In the genomic region with DNA sequence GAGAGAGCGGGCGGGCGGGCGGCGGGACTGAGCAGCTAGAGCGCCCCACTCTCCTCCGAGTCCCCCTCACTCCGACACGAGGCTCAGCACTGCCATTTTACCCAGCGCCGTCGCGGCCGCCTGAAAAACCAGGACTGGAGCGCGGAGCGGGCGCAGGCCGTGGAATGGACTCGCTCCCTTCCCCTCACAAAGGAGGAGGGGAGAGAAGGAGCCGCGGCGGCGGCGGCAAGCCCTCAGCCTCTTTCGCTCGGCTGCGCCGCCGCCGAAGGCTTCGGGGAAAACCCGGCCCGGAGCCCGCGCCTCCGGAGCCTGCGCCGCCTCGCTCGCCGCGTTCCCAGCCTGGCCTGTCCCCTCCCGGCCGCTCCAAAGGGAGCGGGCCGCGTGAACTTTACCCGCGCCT, we compare ENCODE assay signal across 8 mouse cellular contexts. TPM values are rescaled to one million over a fixed set of nuclear protein-coding genes. Genes with fewer than 3 reads are reported as not detected.
DNase-seq lines count a peak whose midpoint lies in the region; ATAC-seq and TF ChIP-seq lines count a peak whose summit lies in the region.

No protein-coding gene starts in this region.

- peaks cover 5 to 16% of the 10 kb centered on the region in 2 experiments; a peak in 3 of 4 replicates for H3K4me1 ChIP-seq in MEL (ENCODE audit: control insufficient read depth in 1 of 2, insufficient read depth in 2 of 2, low read length in 2 of 2)
- H3K4me1 ChIP-seq in forebrain, embryonic 16.5 days (replicated peaks; ENCODE audit: control insufficient read depth, insufficient read depth, low read length), result peaks cover 40% of the 10 kb centered on the region
- H3K4me1 ChIP-seq in neural tube, embryonic 15.5 days, result peaks cover 39% of the 10 kb centered on the region

- peak; percentile 81 for ATAC-seq in forebrain, embryonic 16.5 days
- peak; percentile 84 for ATAC-seq in neural tube, embryonic 15.5 days (ENCODE audit: low FRiP score)

- no peak for TF ChIP-seq CTCF in MEL (IDR thresholded peaks at IDR 0.05 in 2 of 3, conservative IDR thresholded peaks at IDR 0.05 in 1 of 3; ENCODE audit: control insufficient read depth in 1 of 3, insufficient read depth in 1 of 3, low read depth in 2 of 3, low read length in 3 of 3, poor library complexity in 1 of 3, severe bottlenecking in 1 of 3)

- peak; percentile 95 for DNase-seq in MEL (ENCODE audit: low read depth, low spot score)
- peak; percentile 96 to 99 for DNase-seq in cerebellum, adult 18-20 months
- DNase-seq in heart, postnatal 36 days, result peak; percentile 100
- peak; percentile 99 to 100 for DNase-seq in layer of hippocampus, adult 18-20 months (ENCODE audit: low spot score in 2 of 2)
- DNase-seq in lung, adult 18-20 months, result peak; percentile 98
- peak; percentile 98 for DNase-seq in testis, postnatal 10 days (ENCODE audit: low spot score)

- intact Hi-C loops in heart, postnatal 36 days (cut with DNase I), result loop anchor here (1.0 kb wide), 2 partner anchors 59 to 83 kb away; no protein-coding TSS in a partner anchor

- no peak for TF ChIP-seq EP300 in MEL (IDR thresholded peaks at IDR 0.05; ENCODE audit: low read depth in 1 of 2, low read length in 2 of 2)

- H3K27ac ChIP-seq in MEL (ENCODE audit: control insufficient read depth, low read depth, low read length), result peak overlapping the region; percentile 99
- peak overlapping the region; percentile 98 for H3K27ac ChIP-seq in forebrain, embryonic 16.5 days (ENCODE audit: low read length)
- peak overlapping the region; percentile 100 for H3K27ac ChIP-seq in neural tube, embryonic 15.5 days (replicated peaks)

- H3K9ac ChIP-seq in MEL (ENCODE audit: control insufficient read depth, low read depth, low read length, poor library complexity, severe bottlenecking), result peak overlapping the region; percentile 91
- peak overlapping the region; percentile 100 for H3K9ac ChIP-seq in forebrain, embryonic 16.5 days (replicated peaks; ENCODE audit: low read depth, low read length)
- H3K9ac ChIP-seq in neural tube, embryonic 15.5 days (replicated peaks), result peak overlapping the region; percentile 100

- no peaks in the 10 kb centered on the region for H3K9me3 ChIP-seq in MEL (replicated peaks; ENCODE audit: insufficient read depth, low read length)
- H3K9me3 ChIP-seq in forebrain, embryonic 16.5 days (ENCODE audit: control insufficient read depth, low read length), result no peaks in the 10 kb centered on the region
- no peaks in the 10 kb centered on the region for H3K9me3 ChIP-seq in neural tube, embryonic 15.5 days (replicated peaks)

- no peak for TF ChIP-seq RAD21 in MEL (IDR thresholded peaks at IDR 0.05; ENCODE audit: low read depth, low read length)

- H3K79me2 ChIP-seq in MEL (ENCODE audit: control insufficient read depth, insufficient read depth, low read length, poor library complexity), result peaks cover 68% of the 10 kb centered on the region

- peak overlapping the region; percentile 45 to 54 for H3K4me3 ChIP-seq in MEL (ENCODE audit: control insufficient read depth in 1 of 2, insufficient read depth in 1 of 2, low read depth in 2 of 2, low read length in 2 of 2)
- H3K4me3 ChIP-seq in forebrain, embryonic 16.5 days (replicated peaks; ENCODE audit: low read length), result peak overlapping the region; percentile 89
- peak overlapping the region; percentile 96 for H3K4me3 ChIP-seq in neural tube, embryonic 15.5 days (replicated peaks)

- H3K4me2 ChIP-seq in forebrain, embryonic 16.5 days (ENCODE audit: low read length), result peak overlapping the region; percentile 85
- peak overlapping the region; percentile 94 for H3K4me2 ChIP-seq in neural tube, embryonic 15.5 days

- peak; percentile 36 to 60; a peak in 1 of 4 replicates for TF ChIP-seq POLR2A in MEL (IDR thresholded peaks at IDR 0.05; ENCODE audit: control insufficient read depth in 1 of 2, insufficient read depth in 1 of 2, low read depth in 1 of 2, low read length in 2 of 2, poor library complexity in 1 of 2)

- H3K27me3 ChIP-seq in MEL (ENCODE audit: control insufficient read depth in 1 of 2, insufficient read depth in 2 of 2, low read length in 2 of 2), result no peaks in the 10 kb centered on the region
- H3K27me3 ChIP-seq in forebrain, embryonic 16.5 days (replicated peaks; ENCODE audit: control insufficient read depth, insufficient read depth, low read length), result no peaks in the 10 kb centered on the region
- H3K27me3 ChIP-seq in neural tube, embryonic 15.5 days (replicated peaks), result no peaks in the 10 kb centered on the region

- under 1% methylated on average over 44 of the region's 50 CpGs for WGBS in forebrain, embryonic 16.5 days
- WGBS in neural tube, embryonic 15.5 days, result under 1% methylated on average over 42 of the region's 50 CpGs

- peaks cover 10 to 12% of the 10 kb centered on the region in 2 experiments for H3K36me3 ChIP-seq in MEL (ENCODE audit: control insufficient read depth in 1 of 2, insufficient read depth in 2 of 2, low read length in 2 of 2)
- H3K36me3 ChIP-seq in forebrain, embryonic 16.5 days (ENCODE audit: control insufficient read depth, insufficient read depth), result no peaks in the 10 kb centered on the region
- no peaks in the 10 kb centered on the region for H3K36me3 ChIP-seq in neural tube, embryonic 15.5 days

TF ChIP-seq in MEL, 35 proteins besides CTCF, POLR2A, EP300 and RAD21:
- TF ChIP-seq NRF1 (IDR thresholded peaks at IDR 0.05; ENCODE audit: insufficient read depth, low read depth, low read length, poor library complexity, severe bottlenecking), result no peak
- TF ChIP-seq TBP (IDR thresholded peaks at IDR 0.05; ENCODE audit: low read depth, low read length), result peak; percentile 88
- TF ChIP-seq UBTF (IDR thresholded peaks at IDR 0.05; ENCODE audit: borderline replicate concordance, insufficient read depth, low read depth, low read length), result peak; percentile 99

RNA-seq across cellular contexts. Expression of gene Arid1a, which starts 2.3 kb away (rescaled TPM):
- 18.1 and 22.7 TPM in 2 replicates for total RNA-seq in MEL (2012; rRNA removed)
- 10 to 100 TPM; 70.6 to 83.3 TPM for polyA plus RNA-seq in MEL (2012; ENCODE audit: insufficient read depth in 1 of 2, insufficient read length in 2 of 2, low read depth in 1 of 2, low replicate concordance in 2 of 2, missing spikeins in 1 of 2)
- polyA plus RNA-seq in forebrain, embryonic 16.5 days (2015; fragmentation: Nextera tagmentation; extraction: Ambion mirVana), result 36.4 and 41.4 TPM in 2 replicates
- 10 to 100 TPM; 37.7 to 42.1 TPM for total RNA-seq in heart, postnatal 36 days (2021)
- 10 to 100 TPM; 81.2 to 83.2 TPM for total RNA-seq in layer of hippocampus, adult 18-20 months (2021)
- polyA plus RNA-seq in neural tube, embryonic 15.5 days (2015; fragmentation: Nextera tagmentation; extraction: Ambion mirVana), result 26.9 and 28.7 TPM in 2 replicates

Comparison
In these comparisons a context has a peak if more than half of its experiments do, and no peak if none do; other contexts are left out.
1. Peak in every context shown above with its lines: DNase-seq, ATAC-seq, H3K4me3 ChIP-seq and H3K27ac ChIP-seq.